ENCODE assay signal across 1 mouse cellular context in genomic region chr10:80445898-80446601, GRCm38 (mm10).
TF ChIP-seq lines count a peak whose summit lies in the region.

No protein-coding gene starts in this region.

TF ChIP-seq in MEL, 35 proteins besides CTCF, POLR2A, EP300 and RAD21 (continued from another document):
- TF ChIP-seq BHLHE40 (IDR thresholded peaks at IDR 0.05; ENCODE audit: borderline replicate concordance, low read depth, low read length) (0 out of 2 replicates have a peak, but pooled peaks have one; percentile 41), MAZ (IDR thresholded peaks at IDR 0.05; ENCODE audit: low read depth, low read length) (no peak), USF2 (IDR thresholded peaks at IDR 0.05; ENCODE audit: borderline replicate concordance in 1 of 2, insufficient read depth in 1 of 2, low read depth in 1 of 2, low read length in 2 of 2) (no peak), TAL1 (IDR thresholded peaks at IDR 0.05; ENCODE audit: low read length) (no peak), POLR2AphosphoS2 (IDR thresholded peaks at IDR 0.05; ENCODE audit: low read length) (no peak), CHD1 (IDR thresholded peaks at IDR 0.05; ENCODE audit: low read depth, low read length) (no peak), TCF12 (IDR thresholded peaks at IDR 0.05; ENCODE audit: low read depth, low read length) (no peak), USF1 (IDR thresholded peaks at IDR 0.05; ENCODE audit: low read depth, low read length) (0 out of 2 replicates have a peak, but pooled peaks have one; percentile 11), MEF2A (IDR thresholded peaks at IDR 0.05; ENCODE audit: extremely low read depth, insufficient replicate concordance, low read depth, low read length, poor library complexity, severe bottlenecking) (no peak), MXI1 (IDR thresholded peaks at IDR 0.05; ENCODE audit: low read depth, low read length) (peak; percentile 47), CHD2 (IDR thresholded peaks at IDR 0.05; ENCODE audit: low read length) (no peak), GATA1 (IDR thresholded peaks at IDR 0.05; ENCODE audit: low read depth, low read length) (no peak)
